Mouse (Mus musculus) forebrain, embryonic 11.5 days (tissue): ENCODE data around the gene Wdr20. TPM values are rescaled to one million over a fixed set of nuclear protein-coding genes. Genes with fewer than 3 reads are reported as not detected.
A peak's percentile ranks its signal among the peaks of the same experiment; 100 is the strongest.
"Not testable (repeated sequence)": the region's sequence is repeated elsewhere in the genome, so short reads cannot be mapped to it uniquely, and the experiment has no call there.

ENCODE experiments used
- ATAC-seq: fragments of 200-750 bp; cut with Nextera tagmentation; replicated peaks from 2 replicates; pipeline ENCODE4 v1.8.0; 2017; ENCODE audit warnings: moderate TSS enrichment; ENCODE audit not compliant: low FRiP score
- DNase-seq: peaks from one replicate; pipeline ENCODE4 v3.0.0-alpha.2; 2017; ENCODE audit warnings: low spot score
- H3K27ac ChIP-seq: fragments of 300-500 bp; sonication (generic); 2 replicates; pipeline ENCODE4 v1.5.1; 2014; ENCODE audit warnings: low read depth, low read length
- H3K27me3 ChIP-seq: fragments of 300-500 bp; sonication (generic); 2 replicates; pipeline ENCODE4 v1.6.1; 2014; ENCODE audit warnings: mild to moderate bottlenecking, low read length, mixed read lengths; ENCODE audit not compliant: control insufficient read depth, insufficient read depth
- H3K36me3 ChIP-seq: fragments of 300-500 bp; sonication (generic); 2 replicates; pipeline ENCODE4 v1.6.1; 2014; ENCODE audit warnings: mild to moderate bottlenecking, low read length, moderate library complexity, mixed read lengths; ENCODE audit not compliant: control insufficient read depth, insufficient read depth
- H3K4me1 ChIP-seq: fragments of 300-500 bp; sonication (generic); replicated peaks from 2 replicates; pipeline ENCODE4 v1.6.1; 2014; ENCODE audit warnings: low read length, mixed read lengths; ENCODE audit not compliant: control insufficient read depth, insufficient read depth
- H3K4me2 ChIP-seq: fragments of 300-500 bp; sonication (generic); 2 replicates; pipeline ENCODE4 v1.6.1; 2014; ENCODE audit warnings: low read depth, mild to moderate bottlenecking, low read length, moderate library complexity, mixed read lengths; ENCODE audit not compliant: severe bottlenecking
- H3K4me3 ChIP-seq: fragments of 300-500 bp; sonication (generic); 2 replicates; pipeline ENCODE4 v1.5.1; 2014; ENCODE audit warnings: low read depth, low read length
- H3K9ac ChIP-seq: fragments of 300-500 bp; sonication (generic); 2 replicates; pipeline ENCODE4 v1.6.1; 2014; ENCODE audit warnings: low read length
- H3K9me3 ChIP-seq: fragments of 300-500 bp; sonication (generic); 2 replicates; pipeline ENCODE4 v1.6.1; 2016; ENCODE audit warnings: low read length, mixed read lengths; ENCODE audit not compliant: control insufficient read depth
- WGBS: fragments of 180-500 bp; shearing (Covaris S2); extraction: QIAGEN DNeasy Blood & Tissue Kit; methylation state at CpG from one replicate; pipeline ENCODE4 v1.1.7; 2014; 5-methylcytosine and 5-hydroxymethylcytosine counted together
- polyA plus RNA-seq: library from polyadenylated mRNA; unstranded; fragments of >200 nt; fragmentation: Nextera tagmentation; extraction: Ambion mirVana; gene quantifications from 2 replicates; pipeline ENCODE4 v1.2.1, GENCODE M21; 2014

Gene Wdr20
- polyA plus RNA-seq, result 25.2 and 30.4 TPM in 2 replicates

GRCm38 (mm10) chr12:110737170-110738157, at the start of gene Wdr20:
Gene Wdr20, plus strand, starts transcription at chr12:110737944.
- peak; percentile 99 for DNase-seq
- 1% methylated on average over 69 of the region's 69 CpGs for WGBS
- H3K9ac ChIP-seq, result peak within 1 kb of the TSS; percentile 94

GRCm38 (mm10) chr12:110688921-110689320, 48.8 kb upstream of the Wdr20 start:
- 96% methylated on average over 3 of the region's 3 CpGs for WGBS
- not testable (repeated sequence) for H3K27me3 ChIP-seq, DNase-seq, H3K9me3 ChIP-seq, H3K9ac ChIP-seq, H3K4me2 ChIP-seq, H3K27ac ChIP-seq, ATAC-seq, H3K4me3 ChIP-seq, H3K4me1 ChIP-seq
- H3K36me3 ChIP-seq, result peaks cover 21% of the 10 kb centered on the region

More at GRCm38 (mm10) chr12:110737170-110738157, at the start of gene Wdr20:
- H3K9me3 ChIP-seq, result no peaks in the 10 kb centered on the region
- H3K36me3 ChIP-seq, result no peaks in the 10 kb centered on the region
- H3K4me2 ChIP-seq, result peak within 1 kb of the TSS; percentile 88
- H3K27ac ChIP-seq, result peak within 1 kb of the TSS; percentile 71; the same call in 1 of the 2 replicates
- peaks cover 9% of the 10 kb centered on the region; the same call in 1 of the 2 replicates for H3K4me1 ChIP-seq
- peaks cover 4% of the 10 kb centered on the region; the same call in 1 of the 2 replicates for H3K27me3 ChIP-seq
- ATAC-seq, result peak; percentile 97
- peak within 1 kb of the TSS; percentile 99 for H3K4me3 ChIP-seq

DNA sequence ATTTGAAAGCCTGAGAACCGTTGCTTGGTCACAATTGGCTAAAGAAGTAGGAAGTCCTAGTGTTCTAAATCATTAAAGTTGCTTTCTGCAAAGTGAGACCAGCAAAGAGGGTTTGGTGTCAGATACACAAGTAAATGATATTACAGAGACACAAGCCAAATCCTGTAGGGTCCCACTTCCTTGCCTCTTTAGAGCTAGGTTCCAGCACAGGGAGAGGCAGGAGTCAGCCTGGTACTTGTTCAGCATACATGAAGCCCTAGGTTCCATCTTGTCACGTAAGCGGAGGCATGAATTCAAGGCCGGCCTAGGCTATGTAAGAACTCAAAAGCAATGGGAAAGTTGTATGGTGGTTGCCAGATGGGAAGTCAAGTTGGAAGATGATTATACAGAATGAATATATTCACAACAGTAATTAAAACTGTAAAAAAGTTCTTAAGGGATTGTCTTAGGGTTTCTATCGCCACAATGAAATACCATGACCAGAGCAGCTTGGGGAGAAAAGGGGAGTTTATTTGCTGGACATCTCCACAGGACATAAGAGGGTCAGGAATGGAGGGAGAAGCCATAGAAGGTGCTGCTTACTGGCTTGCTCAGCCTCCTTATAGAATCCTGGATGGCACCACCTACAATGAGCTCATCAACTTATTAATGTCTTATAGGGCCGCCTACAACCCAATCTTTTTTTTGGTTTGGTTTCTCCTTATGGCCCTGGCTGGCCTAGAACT, 47.7 kb upstream of the Wdr20 start:
- H3K27ac ChIP-seq, result no peak overlapping the region
- no peaks in the 10 kb centered on the region for H3K27me3 ChIP-seq
- no peak overlapping the region for H3K4me2 ChIP-seq
- no peak overlapping the region for H3K4me3 ChIP-seq
- DNase-seq (no peak), ATAC-seq (no peak)
- H3K36me3 ChIP-seq, result peaks cover 25% of the 10 kb centered on the region
- no peak overlapping the region for H3K9ac ChIP-seq
- 86% methylated on average over 6 of the region's 6 CpGs for WGBS
- peaks cover 6% of the 10 kb centered on the region for H3K4me1 ChIP-seq
- H3K9me3 ChIP-seq, result no peaks in the 10 kb centered on the region

DNA sequence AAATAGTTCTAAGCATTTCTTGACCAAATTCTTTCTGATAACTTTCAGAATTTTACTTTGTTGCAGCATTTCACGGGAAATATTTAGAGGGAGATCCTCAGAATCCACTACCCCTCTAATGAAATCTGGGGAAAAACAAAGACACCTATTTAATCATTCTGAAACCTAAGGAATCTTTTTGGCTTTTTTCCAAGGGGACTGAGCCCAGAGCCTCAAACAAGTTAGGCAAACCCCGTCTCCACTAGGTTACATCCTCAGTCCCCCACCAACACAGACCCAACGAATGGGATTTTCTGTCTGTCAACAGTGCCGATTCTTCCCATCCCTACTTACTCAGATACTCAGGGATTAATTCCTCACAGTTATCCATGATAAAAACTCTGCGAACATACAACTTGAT, 44.4 kb upstream of the Wdr20 start:
- H3K4me2 ChIP-seq, H3K27me3 ChIP-seq, H3K9me3 ChIP-seq, H3K4me1 ChIP-seq, H3K9ac ChIP-seq, ATAC-seq, H3K27ac ChIP-seq, DNase-seq, H3K4me3 ChIP-seq: not testable (repeated sequence)
- 86% methylated on average over 5 of the region's 5 CpGs for WGBS
- H3K36me3 ChIP-seq, result peaks cover 22% of the 10 kb centered on the region

GRCm38 (mm10) chr12:110695676-110696171, 42.0 kb upstream of the Wdr20 start:
- DNase-seq (peak; percentile 85), ATAC-seq (peak; percentile 72)
- peak overlapping the region; percentile 99 for H3K9ac ChIP-seq
- H3K27me3 ChIP-seq, result no peaks in the 10 kb centered on the region
- peak overlapping the region; percentile 97 for H3K4me3 ChIP-seq
- H3K4me2 ChIP-seq, result peak overlapping the region; percentile 48
- H3K4me1 ChIP-seq, result peaks cover 6% of the 10 kb centered on the region
- H3K36me3 ChIP-seq, result peaks cover 8% of the 10 kb centered on the region; the same call in 1 of the 2 replicates
- no peaks in the 10 kb centered on the region for H3K9me3 ChIP-seq
- H3K27ac ChIP-seq, result peak overlapping the region; percentile 90
- WGBS, result under 1% methylated on average over 55 of the region's 55 CpGs

DNA sequence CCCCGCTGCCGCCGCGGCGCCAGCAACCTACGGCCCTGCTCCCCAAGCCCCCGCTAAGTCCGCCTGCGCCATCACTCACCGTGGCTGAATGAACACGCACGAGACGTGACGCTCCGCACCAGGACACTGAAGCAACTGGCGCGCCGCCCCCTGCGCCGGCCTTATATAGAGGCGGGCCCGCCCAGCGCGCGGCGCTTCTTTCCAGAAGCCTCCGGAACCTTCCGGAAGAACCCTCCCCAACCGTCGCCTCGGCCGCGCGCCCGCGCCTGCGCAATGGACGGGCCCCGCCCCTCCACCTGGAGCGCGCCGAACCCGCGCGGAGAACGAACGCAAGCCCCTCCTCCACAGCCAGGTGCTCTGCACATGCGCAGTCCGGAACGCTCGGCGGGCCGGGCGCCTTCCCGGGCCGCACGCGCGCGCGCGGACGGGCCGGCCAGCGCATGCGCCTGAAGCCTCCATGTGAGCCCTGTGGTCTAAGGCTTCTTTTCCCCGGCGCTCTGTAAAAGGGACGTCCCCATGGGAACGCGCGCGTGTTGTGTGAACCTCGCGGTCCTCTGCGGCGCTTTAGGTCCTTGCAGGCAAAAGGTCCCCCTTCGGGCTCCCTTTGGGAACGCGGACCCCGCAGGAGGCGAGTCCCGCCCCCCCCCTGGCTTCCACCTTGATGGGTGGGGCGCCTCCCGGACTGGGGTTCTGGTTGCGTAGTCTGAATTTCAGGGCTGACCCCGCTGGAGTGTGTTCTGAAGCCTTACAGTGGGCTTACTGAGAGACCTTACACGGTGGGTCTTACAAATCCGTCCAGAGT, 41.4 kb upstream of the Wdr20 start:
- ATAC-seq, result peak; percentile 91
- Histone ChIP-seq H3K9ac (peak overlapping the region; percentile 99), H3K4me2 (peak overlapping the region; percentile 83), H3K36me3 (peaks cover 8% of the 10 kb centered on the region; the same call in 1 of the 2 replicates), H3K27ac (peak overlapping the region; percentile 90), H3K27me3 (no peaks in the 10 kb centered on the region), H3K4me3 (peak overlapping the region; percentile 97), H3K4me1 (peaks cover 6% of the 10 kb centered on the region), H3K9me3 (no peaks in the 10 kb centered on the region)
- peak; percentile 100 for DNase-seq
- under 1% methylated on average over 89 of the region's 89 CpGs for WGBS

DNA sequence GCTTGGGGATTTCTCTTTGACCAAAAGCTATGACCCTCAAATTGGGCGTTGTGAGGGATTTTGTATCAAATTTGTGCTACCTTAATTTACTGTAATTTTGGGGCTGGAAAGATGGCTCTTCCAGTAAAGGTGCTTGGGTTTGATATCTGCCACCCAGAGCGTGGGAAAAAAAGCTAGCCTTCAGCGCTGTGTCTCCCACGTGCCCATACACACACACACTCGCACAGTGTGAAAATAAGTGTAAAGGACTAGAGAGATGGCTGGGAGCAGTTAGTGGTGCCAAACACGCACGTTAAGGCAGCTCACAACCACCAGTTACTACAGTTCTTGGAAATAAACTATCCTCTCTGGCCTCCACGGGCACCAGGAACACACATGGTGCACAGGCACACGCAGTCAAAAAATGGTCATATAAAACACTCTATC, 40.8 kb upstream of the Wdr20 start:
- peak overlapping the region; percentile 77 for H3K27ac ChIP-seq
- peak overlapping the region; percentile 83 for H3K4me2 ChIP-seq
- H3K27me3 ChIP-seq, result no peaks in the 10 kb centered on the region
- peak overlapping the region; percentile 97 for H3K4me3 ChIP-seq
- no peak for DNase-seq
- H3K9me3 ChIP-seq, result no peaks in the 10 kb centered on the region
- peak overlapping the region; percentile 87 for H3K9ac ChIP-seq
- H3K36me3 ChIP-seq, result peaks cover 4% of the 10 kb centered on the region; the same call in 1 of the 2 replicates
- WGBS, result 52% methylated on average over 9 of the region's 9 CpGs
- no peak for ATAC-seq
- H3K4me1 ChIP-seq, result peaks cover 6% of the 10 kb centered on the region
